Mouse (Mus musculus) Patski (cell line): ENCODE results near the gene Ckap4. TPM values are rescaled to one million over a fixed set of nuclear protein-coding genes. Genes with fewer than 3 reads are reported as not detected.

Experiments
- ATAC-seq: fragments of 100-300 bp; one replicate; pipeline ENCODE4 v1.8.0; 2021
- CTCF ChIA-PET: fragments of 350-600 bp; sonication (Branson Sonifier 250); formaldehyde crosslinking; loops from one replicate; lab custom pipeline; 2022; ENCODE audit warnings: inconsistent platforms; lab: Charles Lee
- POLR2A ChIA-PET: fragments of 350-600 bp; sonication (Branson Sonifier 250); formaldehyde crosslinking; loops from one replicate; lab custom pipeline; 2022; ENCODE audit warnings: antibody characterized with exemption, inconsistent platforms; lab: Charles Lee
- DNase-seq: peaks from one replicate; pipeline ENCODE4 v3.0.0-alpha.2; 2011; ENCODE audit warnings: low read depth, low spot score
- H3K27me3 ChIP-seq: fragments of 371-371 bp; one replicate; pipeline ENCODE4 v1.5.1; 2021
- CTCF ChIP-seq: fragments of 100-300 bp; IDR thresholded peaks from one replicate; pipeline ENCODE4 v1.5.1; 2021
- in situ Hi-C: fragments of 300-500 bp; cut with MboI; formaldehyde crosslinking; loops from 3 replicates; pipeline ENCODE4 v1.11.1; 2018; ENCODE audit warnings: low pct_unique_long_range_greater_than_20kb, mixed read lengths
- polyA plus RNA-seq: library from polyadenylated mRNA; unstranded; gene quantifications from one replicate; pipeline ENCODE4 v1.2.3, GENCODE M21; 2021

Ckap4 gene
- polyA plus RNA-seq, 1 experiment from 2014 or later, result 62.4 TPM

DNA sequence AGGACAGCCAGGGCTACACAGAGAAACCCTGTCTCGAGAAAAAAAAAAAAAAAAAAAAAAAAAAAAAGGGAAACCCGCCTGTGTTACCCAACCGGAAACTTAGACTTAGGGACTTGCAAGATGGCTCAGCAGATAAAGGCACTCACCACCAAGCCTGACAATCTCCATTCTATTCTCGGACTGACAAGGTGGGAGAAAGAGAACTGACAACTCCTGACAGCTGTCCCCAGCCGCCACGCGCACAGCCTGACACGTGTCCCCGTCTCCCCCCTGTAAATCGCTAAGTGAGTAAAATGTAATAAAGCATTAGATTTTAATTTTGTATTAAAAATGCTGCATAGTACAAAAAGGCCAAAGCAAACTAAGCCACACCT lies 16.0 kb upstream of the Ckap4 start:
- no peak for DNase-seq
- ATAC-seq, result no peak
- ChIA-PET CTCF (no interaction called here), POLR2A (no interaction called here)
- no peaks in the 10 kb centered on the region for H3K27me3 ChIP-seq
- in situ Hi-C loops, result no loop called here
- no peak for TF ChIP-seq CTCF

DNA sequence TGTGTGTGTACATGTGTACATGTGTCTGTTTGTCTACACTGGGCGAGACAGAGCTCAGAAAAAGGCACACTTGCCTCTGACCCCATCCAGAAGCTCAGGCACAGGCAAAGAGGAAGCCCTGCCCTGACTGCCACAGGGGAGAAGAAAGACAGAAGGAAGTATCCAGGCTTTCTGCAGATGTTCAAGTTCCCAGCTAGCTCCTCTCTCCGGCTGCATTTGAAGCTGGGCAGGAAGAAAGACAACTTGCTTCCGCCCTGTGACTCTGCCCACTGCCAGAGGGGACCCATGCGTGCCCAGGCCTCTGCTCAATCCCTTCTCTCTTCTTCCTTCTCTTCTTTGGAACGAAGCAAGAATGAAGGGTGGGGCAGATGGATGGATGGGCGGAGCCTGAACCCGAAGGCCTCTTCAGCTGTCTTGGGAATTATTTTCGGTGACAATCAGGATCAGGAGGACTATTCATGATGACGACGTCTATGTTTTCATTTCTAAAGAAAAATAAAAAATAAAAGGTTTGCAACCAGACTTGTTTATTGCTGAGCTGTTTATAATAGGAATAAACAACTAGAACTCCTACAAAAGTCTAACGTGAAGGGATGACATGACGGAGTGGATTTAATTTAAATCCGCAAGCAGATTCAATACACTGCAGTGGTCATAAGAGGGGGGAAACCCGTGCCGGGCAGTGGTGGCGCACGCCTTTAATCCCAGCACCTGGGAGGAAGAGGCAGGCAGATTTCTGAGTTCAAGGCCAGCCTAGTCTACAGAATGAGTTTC lies 15.5 kb upstream of the Ckap4 start:
- ATAC-seq, result no peak
- CTCF ChIA-PET, result no interaction called here
- H3K27me3 ChIP-seq, result no peaks in the 10 kb centered on the region
- TF ChIP-seq CTCF, result no peak
- no peak for DNase-seq
- in situ Hi-C loops, result no loop called here
- POLR2A ChIA-PET, result interaction anchor here (0.6 kb wide), 1 partner anchor 13 kb away, joined by 3 read pairs; no protein-coding TSS in a partner anchor

DNA sequence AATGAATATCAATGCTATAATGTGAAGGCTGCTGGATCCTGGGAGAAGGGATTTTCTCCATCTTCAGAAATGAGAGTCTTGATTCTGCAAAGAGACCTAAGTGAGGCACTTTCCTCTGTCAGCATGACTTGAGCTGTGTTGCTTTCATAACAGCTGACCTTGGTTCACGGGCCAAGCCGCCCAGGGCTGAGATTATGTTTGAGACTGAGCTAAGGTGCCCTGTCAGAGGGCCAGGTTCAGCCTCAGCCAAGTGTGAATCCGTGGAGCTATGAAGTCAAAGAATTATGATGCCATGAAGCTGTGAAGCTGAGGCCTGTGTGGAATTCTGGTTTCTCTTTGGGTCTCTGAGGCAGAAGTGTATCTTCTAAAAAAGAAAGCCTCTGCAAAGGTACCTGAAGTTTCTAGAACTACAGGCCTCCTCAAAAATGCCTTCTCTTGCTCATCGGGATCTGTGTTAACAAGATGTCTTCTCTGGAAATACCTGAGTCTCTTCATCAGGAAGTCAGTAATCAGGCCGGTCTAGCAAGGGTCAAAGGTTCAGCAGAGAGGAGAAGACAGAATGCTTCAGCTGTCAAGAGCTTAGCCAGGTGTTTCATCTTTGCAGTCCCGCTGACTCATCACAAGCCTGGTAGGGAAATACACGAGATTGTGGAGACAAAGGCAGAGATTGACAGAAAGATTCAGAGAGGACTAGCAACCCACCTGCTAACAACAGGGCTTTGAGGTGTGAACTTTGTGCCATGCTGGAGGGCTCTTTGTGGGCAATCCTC lies 11.2 kb upstream of the Ckap4 start:
- TF ChIP-seq CTCF, result no peak
- in situ Hi-C loops, result no loop called here
- no peaks in the 10 kb centered on the region for H3K27me3 ChIP-seq
- POLR2A ChIA-PET, result no interaction called here
- ATAC-seq, result no peak
- no peak for DNase-seq
- CTCF ChIA-PET, result interaction anchor here (1.4 kb wide), 2 partner anchors 12 to 29 kb away, joined by 5 to 6 read pairs; no protein-coding TSS in a partner anchor

DNA sequence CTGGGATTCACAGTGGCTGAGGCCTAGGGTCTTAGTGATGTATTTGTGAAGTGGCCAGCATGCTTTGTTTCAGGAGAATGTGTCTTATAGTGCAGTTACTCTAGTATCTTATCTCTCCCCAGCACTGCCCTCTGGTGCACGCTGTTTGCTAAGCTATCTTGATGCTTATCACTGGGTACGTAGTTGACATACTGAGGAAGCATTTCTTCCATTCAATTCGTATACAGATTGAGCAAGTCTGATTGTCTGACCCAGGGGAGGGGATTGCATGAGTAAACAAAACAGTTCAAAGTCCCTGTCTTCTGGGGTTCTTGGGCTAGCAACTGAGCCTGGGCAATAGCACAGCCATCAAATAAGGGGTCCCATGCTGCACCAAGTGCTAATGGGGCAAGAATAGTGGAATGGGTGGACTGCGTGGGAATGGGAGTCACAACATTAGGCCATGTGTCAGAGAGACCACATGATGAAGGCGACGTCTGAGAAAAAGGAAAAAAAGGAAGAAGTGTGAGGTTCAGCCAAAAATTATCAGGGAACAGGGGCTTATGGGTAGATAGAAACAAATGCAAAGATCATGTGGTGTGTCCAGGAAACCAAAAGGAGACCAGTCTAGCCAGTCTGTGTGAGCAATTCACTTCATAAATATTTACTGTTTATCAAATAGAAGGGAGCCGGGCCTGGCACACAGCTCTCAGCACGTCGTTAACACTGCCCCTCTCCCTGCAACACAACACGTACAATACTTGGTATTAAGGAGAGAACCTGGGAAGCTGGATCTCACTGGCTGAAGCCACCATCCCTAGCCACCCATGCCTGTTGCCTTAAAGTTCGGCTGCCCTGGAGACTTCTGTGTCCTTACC lies 9.2 kb upstream of the Ckap4 start:
- in situ Hi-C loops, result no loop called here
- TF ChIP-seq CTCF, result no peak
- POLR2A ChIA-PET, result no interaction called here
- no peak for DNase-seq
- CTCF ChIA-PET, result no interaction called here
- no peaks in the 10 kb centered on the region for H3K27me3 ChIP-seq
- no peak for ATAC-seq

DNA sequence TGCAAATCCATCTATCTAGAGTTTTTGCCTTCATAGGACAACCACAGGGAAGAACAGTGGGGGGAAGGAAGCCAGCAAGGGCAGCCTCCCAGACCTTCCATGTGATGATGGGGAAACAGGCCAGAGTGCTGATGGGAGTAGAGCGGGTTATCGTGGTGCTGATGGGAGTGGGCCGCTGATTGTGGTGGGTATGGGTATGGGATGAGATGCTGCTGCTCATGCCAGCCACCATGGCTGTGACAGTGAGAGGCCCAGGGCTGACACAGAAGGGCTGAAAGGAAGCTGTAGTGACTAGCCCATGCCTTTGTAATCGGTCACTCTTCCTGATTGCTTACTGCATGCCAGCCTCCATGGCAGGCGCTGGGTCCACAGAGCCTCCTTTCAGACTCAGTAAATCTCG lies 5.8 kb upstream of the Ckap4 start:
- DNase-seq, result no peak
- no peak for TF ChIP-seq CTCF
- H3K27me3 ChIP-seq, result no peaks in the 10 kb centered on the region
- CTCF ChIA-PET, result no interaction called here
- in situ Hi-C loops, result no loop called here
- no peak for ATAC-seq
- POLR2A ChIA-PET, result no interaction called here

DNA sequence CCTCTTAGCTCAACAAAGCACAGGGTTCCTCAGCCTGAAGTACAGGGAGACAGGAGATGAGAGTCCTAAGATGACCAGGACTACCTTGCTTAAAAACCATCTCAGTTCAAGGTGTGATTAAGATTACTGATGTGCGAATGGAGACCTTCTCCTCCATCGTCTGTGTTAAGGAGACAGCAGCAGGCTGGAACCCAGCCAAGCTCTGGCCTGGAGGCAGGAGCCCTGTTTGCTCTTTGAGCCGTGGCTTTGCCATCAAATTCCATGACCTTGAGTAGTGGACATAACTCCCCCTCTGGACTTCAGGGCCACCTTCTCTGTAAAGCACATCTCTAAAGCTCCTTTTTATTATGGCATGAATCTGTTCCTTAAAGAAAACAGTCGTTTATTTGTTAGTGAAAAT lies 2.0 kb upstream of the Ckap4 start:
- no peak for ATAC-seq
- ChIA-PET POLR2A (interaction anchor here (0.6 to 0.7 kb wide), 2 partner anchors 13 to 109 kb away, joined by 3 read pairs; no protein-coding TSS in a partner anchor), CTCF (interaction anchor here (1.1 to 1.4 kb wide), 3 partner anchors 38 to 105 kb away, joined by 3 to 5 read pairs (median 3); no protein-coding TSS in a partner anchor)
- no peaks in the 10 kb centered on the region for H3K27me3 ChIP-seq
- TF ChIP-seq CTCF, result no peak
- DNase-seq, result no peak
- in situ Hi-C loops, result no loop called here

DNA sequence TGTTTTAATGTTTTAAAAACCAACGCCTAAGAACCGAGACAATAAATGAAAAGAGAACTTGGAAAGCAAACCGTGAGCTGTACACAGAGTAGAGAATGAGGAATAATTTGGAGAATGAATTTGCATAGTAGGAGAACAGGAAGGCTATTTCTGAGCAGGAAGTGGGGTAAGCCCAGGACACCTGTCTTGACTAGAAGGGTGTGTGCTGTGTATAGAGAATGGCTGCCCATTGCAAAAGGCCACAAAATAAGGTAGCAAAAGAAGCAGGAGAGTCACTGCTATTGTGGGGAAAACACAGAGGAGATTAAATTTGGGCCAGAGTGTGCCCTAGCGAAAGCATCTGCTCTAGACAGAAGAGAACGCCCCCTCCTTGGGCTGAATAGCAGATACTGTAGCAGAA lies 1.6 kb upstream of the Ckap4 start:
- in situ Hi-C loops, result no loop called here
- no peaks in the 10 kb centered on the region for H3K27me3 ChIP-seq
- no peak for TF ChIP-seq CTCF
- ATAC-seq (no peak), DNase-seq (no peak)
- POLR2A ChIA-PET, result interaction anchor here (0.7 kb wide), 1 partner anchor 13 kb away, joined by 3 read pairs; no protein-coding TSS in a partner anchor
- CTCF ChIA-PET, result interaction anchor here (1.1 to 1.4 kb wide), 3 partner anchors 39 to 106 kb away, joined by 3 to 5 read pairs (median 3); no protein-coding TSS in a partner anchor

DNA sequence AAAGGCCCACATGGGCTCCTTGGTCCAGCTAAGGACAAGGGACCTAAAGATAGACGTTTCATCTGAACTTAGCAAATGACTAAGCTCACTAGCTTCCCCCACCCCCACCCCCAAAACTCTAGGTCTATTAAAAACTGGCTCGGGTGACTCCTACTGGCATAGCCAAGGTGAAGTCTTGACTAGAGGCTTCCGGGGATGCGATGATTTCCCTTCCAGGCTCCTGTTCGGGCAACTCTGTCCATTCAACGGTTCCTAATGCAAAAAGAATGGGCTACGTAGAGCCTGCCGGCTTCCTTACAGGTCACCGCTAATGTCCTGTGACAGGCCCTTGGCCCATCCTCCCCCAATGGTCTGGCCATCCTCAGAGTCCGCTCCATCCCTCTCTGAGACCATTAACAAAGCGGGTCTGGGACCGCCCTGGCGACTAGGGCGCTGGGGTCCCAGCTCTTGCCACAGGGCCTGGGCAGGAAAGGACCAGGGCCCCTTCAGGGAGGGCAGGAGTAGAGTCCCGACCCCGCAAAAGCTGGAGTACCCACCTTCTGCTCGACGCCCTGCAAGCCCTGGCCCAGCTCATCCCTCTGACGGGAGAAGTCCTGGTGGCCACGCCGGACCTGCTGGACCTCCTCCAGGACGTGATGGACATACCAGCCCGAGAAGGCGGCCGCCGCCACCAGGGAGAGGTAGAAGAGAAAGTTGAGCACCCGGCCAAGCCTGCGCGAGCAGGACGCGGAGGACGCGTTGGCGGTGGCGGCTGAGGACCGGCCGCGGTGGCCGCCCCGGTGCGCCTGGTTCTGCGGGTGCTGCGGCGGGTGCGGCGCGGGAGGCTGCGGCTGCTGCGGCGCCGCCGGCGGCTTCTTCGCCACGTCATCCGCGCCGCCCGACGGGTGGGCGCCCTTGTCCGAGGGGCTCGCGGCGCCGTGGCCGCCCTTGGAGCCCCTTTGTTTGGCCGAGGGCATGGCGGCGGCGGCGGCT lies 665 bp downstream of the Ckap4 start:
- in situ Hi-C loops, result loop anchor here (5.0 kb wide), 1 partner anchor 39 kb away; no protein-coding TSS in a partner anchor
- DNase-seq (no peak), ATAC-seq (peak; percentile 56)
- no peak for TF ChIP-seq CTCF
- ChIA-PET CTCF (interaction anchor here (1.4 kb wide), 2 partner anchors 18 to 20 kb away, joined by 4 to 9 read pairs; no protein-coding TSS in a partner anchor), POLR2A (interaction anchor here (0.8 to 1.4 kb wide), 3 partner anchors 13 to 89 kb away, joined by 3 read pairs; partner anchors contain the start of gene Polr3b)
- no peaks in the 10 kb centered on the region for H3K27me3 ChIP-seq
